Mouse (Mus musculus) ES-CJ7 (cell line): ENCODE results near the gene Fam69a.
A peak's percentile ranks its signal among the peaks of the same experiment; 100 is the strongest.
"Not testable (repeated sequence)": the region's sequence is repeated elsewhere in the genome, so short reads cannot be mapped to it uniquely, and the experiment has no call there.

Experiments
- DNase-seq: peaks from one replicate; pipeline ENCODE4 v3.0.0; 2011; ENCODE audit warnings: low read depth, low spot score

Fam69a gene

DNA sequence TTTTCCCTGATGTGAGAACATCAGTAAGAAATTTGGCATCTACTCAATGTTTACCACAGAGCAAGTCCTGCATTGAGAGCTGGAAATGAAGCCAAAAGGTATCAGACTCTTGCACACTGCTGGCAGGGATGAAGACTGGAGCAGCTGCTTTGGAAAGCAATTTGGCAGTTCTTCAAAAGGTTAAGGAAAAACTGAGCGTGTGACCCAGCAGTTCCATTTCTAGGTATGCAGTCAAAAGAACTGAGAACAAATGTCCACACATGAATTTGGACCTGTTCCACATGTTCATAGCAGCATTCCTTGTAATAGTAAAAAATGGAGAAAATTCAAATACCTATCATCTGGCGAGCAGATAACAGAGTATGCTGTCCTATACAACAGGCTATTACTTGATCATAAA, 39.3 kb downstream of the Fam69a start:
- no peak for DNase-seq

DNA sequence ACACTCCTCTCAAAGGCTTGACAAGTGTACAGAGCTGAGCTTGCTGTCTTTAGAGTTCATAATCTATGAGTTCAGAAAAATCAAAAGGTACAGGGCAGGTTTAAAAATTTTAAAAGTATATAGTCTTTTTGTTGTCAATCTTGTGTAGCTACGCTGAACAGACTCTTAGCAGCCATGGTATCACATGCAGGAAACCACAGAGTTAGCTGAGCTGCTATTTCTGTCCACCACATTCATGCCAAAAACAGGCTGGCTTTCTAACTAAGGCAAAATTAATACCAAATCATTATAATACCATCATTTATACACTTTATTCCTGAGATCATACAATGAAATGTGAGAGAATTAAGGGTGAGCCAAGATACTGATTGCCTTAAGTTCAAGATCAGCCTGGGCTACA, 40.4 kb downstream of the Fam69a start:
- DNase-seq = no peak

DNA sequence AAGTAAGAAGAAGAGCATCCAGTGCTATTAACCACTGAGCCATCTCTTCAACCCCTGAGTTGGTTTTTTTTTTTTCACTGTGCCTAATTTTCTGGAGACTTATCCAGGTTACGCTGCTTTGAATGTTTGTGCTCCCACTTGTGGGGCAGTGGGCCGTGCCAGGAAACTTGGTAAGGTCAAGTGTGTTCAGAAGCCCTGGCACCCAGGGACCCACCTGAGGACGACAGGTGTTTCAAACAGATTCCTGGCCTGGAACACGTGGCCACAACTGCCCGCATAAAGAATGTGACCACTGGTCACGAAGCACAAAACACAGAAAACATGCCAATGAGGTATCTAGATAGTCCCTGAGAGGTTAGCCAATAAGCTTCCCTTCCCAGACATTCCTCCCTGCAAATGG, 43.4 kb downstream of the Fam69a start:
- DNase-seq = no peak

DNA sequence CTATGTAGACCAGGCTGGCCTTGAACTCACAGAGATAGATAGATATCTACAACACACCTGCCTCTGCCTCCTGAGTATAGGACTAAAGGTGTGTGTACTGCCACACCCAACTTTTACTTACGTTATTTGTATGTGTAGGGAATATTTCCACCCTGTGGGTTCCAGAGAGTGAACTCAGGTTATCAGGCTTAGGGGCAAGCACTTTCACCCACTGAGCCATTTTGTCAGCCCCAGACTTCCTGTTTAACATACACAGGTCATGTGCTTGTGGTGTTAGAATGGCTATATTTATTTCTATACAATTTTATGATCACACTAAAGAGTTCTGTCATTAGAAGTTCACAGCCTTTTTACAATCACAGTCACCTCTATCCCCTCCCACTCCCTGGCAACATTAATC, 43.9 kb downstream of the Fam69a start:
- no peak for DNase-seq

DNA sequence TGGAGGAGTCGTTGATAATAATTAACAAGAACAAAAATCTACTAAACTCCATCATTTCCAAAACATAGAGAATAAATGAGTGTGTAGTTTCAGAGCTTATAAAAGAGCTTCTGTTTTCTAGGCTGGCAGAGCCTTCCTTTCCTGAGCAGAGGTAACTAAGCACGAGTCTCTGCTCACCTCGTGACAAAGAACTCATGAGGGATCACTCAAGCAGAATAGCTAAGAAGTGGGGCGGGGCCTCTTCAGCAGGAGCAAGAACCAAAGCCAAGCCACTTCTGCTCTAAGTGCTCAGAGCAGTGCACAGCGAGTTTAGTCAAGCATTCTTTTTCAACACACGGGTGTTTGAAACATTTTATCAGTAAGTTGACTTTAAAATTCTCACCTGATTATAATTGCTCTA, 45.7 kb downstream of the Fam69a start:
- DNase-seq = peak; percentile 35

DNA sequence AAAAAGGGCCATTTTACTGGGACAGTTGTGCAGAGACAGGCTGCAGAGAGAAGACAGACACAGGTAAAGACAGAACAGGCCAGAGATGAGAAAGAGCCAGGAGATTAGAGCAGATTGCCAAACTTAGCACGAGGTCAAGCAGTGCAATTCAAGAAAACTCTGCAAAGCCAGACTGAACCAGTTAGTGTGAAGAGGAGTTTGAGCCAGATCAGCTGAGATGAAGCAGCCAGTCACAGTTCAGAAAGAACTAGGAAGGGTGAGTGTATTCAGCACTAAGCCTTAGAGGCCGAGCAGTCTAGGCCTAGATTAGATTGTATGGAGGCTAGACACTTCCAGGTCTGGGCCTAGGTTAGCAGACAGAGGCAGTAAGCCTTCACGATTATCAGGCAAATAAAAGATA, 47.2 kb downstream of the Fam69a start:
- peak; percentile 71 for DNase-seq

DNA sequence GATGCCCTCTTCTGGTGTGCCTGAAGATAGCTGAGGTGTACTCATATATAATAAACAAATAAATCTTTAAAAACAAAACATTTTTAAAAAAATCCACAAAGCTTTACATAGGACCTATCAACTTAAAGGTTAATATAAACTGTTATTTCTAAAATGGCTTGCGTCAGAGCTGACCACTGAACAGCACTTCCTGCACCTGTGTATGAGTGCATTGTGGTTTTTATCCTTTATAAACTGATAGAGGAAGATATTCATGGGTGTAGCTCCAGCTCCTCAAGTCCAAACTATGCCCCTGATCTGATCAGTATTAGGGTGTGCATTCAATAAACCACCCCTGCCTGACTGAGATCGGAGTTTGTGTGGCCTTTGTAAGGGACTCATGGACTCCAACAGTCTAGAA, 48.0 kb downstream of the Fam69a start:
- DNase-seq = no peak

DNA sequence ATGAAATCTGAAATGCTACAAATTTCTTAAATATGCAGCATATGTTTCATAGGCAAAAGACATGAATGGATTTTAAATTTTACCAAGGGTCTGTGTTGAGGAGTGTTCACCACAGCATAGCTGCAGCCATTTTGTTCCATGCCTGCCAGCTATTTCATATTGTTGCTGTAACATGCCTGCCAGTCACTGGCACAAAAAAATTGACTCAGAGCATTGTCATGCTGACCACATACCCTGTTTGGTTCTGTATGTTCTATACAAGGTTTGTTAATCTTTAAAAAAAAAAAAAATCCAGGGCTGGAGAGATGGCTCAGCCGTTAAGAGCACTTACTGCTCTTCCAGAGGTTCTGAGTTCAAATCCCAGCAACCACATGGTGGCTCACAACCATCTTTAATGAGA, 48.4 kb downstream of the Fam69a start:
- not testable (repeated sequence) for DNase-seq

DNA sequence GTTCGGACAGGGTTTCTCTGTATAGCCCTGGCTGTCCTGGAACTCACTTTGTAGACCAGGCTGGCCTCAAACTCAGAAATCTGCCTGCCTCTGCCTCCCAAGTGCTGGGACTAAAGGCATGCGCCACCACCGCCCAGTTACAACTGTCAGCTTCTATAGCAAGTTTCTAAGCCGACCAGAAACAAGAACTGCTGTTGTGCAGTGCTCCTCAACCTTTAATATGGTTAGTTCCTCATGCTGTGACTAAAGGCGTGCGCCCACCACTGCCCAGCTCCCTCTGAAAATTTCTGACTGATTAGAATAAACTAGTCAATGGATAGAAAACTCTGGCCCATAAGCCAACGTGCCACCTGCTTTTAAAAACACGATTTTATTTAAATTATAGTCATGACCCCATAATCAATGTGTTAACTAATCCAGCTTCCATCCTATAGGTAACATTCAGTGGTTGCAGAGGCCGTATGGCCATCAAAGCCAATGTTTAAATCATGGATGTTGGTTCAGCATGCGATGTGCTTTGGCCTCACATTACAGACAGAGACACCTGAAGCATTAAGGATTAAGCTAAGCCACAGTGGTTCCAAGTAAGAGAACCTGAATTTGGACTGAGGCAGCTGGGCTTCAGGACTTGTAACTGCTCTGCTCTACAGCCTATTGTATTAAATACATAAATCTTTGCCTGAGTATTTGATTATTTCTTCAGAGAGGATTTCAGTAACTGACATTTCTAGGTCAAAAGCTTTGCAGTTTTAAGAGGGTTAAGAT, 50.1 kb downstream of the Fam69a start:
- DNase-seq = no peak

DNA sequence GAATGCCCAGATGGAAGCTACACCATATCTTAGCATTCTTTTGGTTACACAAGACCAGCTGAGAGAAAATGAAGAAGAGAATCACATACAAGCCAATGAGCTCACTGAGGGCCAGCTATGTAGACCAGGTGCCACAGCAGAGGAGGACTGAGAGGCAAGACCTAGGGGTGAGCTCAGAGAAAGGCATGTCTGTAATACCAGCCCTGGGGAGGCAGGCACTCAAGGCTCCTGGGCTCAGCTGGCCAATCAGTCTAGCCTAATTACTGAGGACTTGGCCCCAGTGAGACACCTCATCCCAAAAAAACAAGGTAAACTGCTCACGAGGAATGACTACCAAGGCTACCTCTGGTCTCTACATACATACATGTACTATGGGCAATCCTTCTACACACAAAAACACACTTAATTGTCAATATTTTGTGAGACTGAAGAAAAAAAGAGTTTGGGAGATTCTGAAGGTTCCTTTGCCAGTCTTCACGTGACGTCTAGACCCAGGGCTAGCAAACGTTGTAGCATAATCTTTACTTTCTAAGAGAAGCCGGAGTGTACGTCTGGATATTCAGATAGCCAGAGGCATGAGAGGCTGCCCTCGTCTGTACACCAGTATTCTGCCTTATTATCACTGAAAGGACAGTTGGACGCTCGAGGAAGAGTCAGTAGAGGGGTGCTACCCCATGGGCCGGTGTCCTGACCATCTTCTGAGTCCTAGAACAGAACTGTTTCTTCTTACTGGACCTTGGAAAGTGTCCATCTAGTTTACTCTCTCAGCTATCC, 51.9 kb downstream of the Fam69a start:
- no peak for DNase-seq

DNA sequence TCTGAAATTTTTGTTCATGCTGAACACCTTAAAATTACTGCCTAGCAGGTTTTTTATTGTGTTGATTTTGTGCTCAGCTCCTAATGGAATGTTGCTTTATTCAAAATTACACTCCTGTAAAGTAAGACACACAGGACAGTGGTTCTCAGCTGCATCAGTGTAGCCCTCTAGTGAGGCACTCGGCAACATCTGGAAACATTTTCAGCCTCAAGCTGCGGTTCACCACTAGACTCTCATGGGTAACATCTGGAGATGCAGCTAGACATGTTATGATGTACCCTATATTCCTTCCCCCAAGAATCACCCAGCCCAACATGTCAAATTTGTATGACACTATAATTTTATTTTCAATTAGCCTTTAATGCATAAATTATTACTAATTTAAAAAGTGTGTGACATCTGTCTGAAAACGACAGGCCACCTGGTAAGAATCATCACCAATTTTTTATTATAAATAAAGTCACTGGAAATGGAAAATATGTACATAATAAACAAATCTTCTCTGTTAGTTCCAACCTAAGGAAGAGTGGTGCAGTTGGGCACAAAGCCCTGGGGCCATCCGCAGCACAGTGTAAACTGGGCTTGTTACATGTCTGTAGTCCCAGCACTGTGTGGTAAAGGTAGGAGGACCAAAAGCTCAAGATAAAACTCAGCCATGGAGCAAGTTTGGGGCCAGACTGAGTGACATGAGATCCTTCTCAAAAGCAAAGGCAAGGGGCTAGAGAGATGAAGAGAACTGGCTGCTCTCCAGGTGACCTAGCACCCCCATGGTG, 53.5 kb downstream of the Fam69a start:
- no peak for DNase-seq

DNA sequence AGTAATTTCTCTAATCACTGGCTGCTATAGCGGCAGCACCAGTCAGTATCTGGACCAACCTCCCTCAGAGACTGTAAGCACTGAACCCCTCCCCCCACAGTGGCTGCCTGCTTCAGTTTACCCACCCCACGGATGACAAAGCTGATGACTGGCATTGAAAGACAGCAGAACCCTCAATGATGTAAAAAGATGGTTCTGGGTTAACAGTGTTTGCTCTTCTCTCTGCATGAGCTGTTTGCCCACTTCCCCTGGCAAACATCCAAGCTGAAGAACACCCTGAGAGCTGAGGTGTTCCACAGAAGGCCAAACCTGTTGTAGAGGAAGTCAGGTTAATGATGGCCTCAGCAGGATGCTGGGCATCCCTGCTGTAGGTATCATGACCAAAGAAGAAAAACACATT, 54.3 kb downstream of the Fam69a start:
- DNase-seq = no peak

DNA sequence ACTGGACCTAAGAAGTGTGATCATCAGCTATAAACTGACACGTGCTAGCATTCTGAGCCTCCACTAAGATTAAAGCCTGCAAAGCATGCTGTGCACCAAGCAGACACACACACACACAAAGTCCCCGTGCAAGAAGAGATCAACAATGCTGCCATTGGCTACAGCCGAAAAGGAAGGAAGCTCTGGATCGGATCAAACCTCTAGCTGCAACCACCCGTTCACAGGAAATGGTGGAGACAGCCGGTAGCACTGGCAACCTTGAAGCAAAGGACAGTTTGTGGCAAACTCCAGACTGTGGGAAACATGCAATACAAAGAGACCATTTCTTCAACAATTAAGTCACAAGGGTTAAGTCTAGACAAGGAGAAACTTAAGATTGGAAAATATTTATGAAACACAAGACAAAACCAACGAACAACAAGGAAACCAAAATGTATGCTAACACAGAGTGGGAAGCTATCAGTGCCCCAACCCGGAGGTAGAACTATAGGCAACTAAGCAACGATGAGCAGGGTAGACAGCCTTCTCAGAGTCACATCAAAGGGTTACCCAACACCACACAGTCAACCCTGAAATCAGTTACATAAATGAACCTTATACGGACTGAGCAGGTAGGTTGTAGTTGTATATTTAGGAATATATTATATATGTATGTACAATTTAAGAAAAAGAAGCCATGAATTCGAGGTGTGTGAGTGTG, 60.2 kb downstream of the Fam69a start:
- DNase-seq = no peak

DNA sequence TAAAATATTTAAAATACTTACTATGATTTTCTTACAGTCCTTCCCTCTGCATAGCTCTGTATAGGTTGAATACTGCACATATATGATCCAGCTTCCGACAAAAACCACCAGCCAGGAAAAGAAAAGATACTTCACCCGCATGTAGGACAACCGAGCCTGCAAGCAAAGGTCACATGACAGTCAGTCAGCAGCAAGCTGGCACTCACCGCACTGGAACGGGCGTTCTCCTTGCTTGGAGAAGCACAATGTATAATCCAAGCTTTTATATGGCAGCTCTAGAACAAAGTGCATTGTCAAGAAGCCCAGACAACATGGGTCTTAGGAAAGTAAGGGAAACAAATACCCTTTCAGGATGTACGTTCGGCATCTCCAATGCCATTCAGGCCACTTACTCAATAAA, 62.3 kb downstream of the Fam69a start:
- DNase-seq = no peak

DNA sequence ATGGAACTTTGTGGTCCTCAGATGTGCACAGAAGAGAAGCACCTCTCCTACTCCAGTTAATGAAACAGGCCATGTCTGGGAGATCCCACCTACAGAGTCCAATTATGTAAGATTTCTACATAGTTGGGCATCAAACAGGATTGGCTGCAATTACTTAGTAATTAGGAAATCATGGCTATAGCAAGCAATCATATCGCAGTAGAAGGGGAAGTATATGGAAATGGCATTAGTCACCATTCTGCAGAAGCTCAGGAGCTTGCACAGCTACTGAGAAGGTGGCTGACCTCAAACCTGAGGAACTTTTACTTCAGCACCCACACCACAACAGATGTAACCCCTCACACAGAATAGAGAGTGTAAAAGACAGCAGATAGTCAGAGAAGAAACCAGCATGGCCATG, 64.0 kb downstream of the Fam69a start:
- DNase-seq = no peak

DNA sequence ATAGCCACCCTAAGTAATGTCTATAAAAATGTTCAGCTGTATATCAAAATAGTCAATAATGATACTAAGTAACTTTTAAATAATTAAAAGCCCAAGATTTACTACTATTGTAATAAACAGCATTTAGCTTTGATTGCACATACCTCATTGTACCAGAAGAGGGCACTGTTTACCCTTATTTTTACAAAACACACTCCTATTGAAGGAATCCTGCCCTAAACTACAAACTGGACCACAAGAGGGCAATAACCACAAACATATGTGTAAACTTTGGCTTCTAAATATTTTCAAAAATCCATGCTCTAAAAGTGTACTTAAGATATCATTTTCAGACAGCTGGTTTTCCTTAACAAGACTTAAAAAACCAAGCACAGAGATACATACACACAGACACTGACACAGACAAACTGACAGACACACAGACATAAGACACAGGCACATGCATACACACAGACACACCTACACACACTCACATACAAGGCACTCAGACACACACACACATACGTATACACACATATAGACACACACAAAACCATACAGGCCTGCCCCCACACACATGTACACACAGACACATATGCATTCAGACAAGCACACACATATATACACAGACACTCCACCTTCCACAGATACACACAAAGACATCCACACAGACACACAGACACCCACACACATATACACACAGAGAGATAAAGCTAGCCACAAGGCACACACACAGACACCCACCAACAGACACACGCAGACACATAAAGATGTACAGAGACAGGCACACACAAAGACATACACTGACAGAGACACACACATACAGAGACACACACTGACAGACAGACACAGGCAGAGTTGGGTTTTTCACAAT, 65.3 kb downstream of the Fam69a start:
- DNase-seq = peak; percentile 65

DNA sequence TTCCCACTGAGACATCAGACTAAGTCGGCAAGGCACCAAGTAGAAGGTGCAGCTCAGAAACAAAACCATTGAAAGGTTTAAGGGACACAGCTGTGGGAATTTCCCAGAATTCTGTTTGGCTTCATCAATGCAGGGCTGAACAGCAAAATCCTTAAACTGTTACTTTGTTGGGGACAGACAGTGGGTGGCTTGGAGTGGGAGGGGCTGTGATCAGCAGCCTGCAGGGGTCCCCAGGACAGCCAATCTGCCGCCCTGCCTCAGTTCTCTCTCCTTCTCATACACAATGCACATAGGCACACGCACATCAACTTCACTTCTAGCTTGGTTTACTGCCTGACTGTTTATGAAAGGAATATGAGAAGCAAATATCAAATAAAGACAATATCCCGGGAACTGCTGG, 71.6 kb downstream of the Fam69a start:
- DNase-seq = no peak

DNA sequence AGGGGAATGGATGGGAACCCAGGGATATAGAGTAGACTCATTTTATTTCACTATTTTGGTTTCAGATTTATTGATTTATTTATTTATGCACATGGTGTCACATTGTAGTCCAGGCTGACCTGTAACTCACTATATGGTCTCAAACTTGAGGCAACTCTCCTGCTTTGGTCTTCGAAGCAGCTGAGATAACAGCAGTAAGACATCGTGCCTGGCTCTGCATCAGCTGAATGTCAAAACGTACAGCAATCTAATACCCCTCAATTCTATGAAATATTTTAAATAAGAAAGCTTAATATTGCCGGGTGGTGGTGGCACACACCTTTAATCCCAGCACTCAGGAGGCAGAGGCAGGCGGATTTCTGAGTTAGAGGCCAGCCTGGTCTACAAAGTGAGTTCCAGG, 75.9 kb downstream of the Fam69a start:
- DNase-seq = no peak

DNA sequence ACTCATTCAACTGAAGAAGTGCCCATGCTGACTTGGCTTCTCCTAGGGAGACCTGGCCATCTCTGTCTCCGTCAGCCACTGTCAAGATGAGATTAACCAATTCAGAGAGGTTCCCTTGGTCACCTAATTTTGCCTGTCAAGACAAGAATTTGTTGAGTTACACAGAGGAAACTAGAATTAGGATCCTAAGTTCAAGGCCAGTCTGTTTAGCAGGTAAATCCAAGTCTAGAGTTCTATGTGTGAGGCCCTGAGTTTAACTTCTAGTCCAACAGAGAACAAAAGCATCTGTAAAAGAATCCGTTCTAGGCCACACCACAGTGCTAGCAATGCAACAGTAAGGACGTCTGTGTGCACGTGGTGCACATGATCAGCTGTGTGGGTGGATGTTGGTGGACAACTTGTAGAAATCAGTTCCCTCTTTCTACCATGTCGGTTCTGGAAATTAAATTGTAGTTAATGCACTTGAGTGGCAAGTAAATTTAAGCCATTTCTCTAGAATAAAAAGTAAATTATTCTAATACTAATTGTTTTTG, 76.7 kb downstream of the Fam69a start:
- DNase-seq = no peak

DNA sequence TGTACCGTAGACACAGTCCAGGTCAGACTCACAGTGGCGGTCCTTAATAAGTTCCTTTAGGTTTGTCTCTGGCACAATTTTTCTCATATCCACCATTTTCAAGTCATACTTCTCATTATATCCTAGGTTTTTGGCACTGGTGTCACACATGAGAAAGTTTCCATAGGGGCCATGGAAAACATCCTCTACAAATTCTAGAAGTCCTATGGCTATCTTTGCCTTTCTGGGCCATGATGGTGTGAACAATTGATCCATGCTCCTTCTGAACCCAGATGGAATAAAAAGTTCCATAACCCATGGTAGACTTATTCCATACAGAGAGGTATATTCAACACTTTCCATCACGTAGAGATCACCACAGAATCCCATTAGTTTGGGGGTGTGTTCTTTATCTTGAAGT, 77.2 kb downstream of the Fam69a start:
- no peak for DNase-seq
